Mouse (Mus musculus): ENCODE results near the gene Acly.
"Not testable (repeated sequence)": the region's sequence is repeated elsewhere in the genome, so short reads cannot be mapped to it uniquely, and the experiment has no call there.

The Acly gene

DNA sequence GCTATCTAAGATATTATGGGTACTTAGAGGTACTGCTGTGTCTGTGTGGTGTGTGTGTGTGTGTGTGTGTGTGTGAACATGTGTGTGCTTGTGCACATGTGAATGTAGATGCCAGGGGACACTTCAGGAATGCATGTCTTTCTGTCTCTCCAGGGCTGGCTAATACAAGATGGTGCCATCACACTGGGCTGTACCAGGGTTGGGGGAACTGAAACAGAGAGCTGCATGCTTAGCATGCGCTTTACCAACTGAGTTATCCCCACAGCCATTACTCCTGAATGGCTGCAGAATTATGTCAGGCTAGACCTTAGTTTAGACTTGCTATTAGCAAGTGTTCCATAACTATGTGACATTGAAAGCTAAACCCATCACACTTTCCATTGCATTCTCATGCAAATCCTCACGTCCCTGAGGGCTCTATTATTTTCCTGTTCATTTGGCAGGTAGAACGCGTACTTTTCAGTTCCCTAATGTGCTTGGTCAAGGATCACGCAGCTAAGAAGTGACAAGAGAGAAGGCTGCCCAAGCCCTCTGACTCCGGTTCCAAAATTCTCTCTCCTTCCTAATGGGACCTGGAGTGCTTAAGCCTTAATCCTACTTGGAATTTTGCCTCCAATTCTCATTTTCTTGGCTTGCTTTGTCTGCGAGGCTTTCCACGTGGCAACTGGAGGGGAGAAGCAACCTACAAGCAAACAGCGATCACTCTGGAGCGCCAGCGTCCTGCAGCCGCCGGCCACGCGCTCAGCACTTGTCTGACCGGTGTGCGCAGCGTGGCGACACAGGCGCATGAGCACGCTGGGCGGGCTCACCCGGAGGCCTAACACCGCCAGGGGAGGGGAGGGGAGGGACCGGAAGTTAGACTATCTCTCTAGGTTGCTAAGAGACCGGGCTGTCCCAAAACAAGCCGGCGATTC lies 17.3 kb upstream of the Acly start, which contains the start of gene Ttc25:
Gene Ttc25 (plus strand): TSS at position 776 of the 914 bp plus-strand sequence.
- peak; percentile 74 for DNase-seq (ENCODE audit: low spot score)

DNA sequence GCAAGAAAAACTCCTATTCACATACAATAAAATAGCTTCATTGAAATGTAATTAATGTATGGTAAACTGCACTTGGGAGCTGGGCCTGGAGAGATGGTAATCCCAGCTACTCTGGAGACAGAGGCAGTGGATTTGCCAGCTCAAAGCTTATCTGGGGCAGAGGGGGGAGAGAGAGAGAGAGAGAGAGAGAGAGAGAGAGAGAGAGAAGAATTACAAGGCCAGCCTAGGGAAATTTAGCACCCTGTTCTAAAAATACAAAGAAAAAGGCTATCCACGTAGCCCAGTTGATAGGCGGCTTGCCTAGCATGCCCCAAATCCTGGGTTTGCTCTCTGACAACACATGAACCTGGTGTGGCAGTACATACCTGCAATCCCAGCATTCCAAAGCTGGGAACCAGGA lies 13.8 kb upstream of the Acly start:
- DNase-seq (ENCODE audit: low spot score), result no peak

DNA sequence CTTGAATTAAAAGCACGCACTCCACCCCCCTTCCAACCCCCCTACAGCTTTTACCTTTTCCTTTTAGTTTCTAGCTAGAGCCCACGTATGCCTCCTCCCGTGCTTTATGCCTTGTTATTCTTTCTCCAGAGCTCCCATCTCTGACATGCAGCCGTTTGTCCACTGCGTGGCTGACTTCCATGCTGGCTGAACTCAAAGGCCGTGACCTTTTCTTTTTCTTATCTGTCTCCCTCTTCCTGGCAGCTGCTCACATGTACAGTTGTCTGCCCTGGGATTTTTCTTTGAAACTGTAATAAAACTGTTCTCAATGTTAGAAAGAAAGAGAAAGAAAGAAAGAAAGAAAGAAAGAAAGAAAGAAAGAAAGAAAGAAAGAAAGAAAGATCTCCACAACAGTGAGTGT lies 13.2 kb upstream of the Acly start:
- no peak for DNase-seq (ENCODE audit: low spot score)

DNA sequence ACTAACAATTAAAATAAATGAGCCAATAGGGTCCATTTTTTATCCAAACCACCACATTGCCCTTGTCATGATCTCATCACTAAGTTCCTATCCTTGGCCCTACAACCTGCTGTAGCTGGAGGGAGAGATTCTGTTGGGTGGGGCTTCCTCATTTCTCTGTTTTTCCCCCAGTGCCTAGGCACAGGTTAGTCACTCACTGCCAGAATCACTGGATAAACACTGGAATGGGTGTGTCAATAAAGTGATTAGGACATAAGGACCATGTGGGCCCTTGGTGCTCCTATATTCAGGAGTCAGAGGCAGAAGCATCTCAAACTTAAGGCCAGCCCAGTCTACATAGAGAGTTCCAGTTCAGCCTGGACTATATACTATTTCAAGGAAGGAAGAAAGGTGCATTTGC lies 8.7 kb upstream of the Acly start:
- no peak for DNase-seq (ENCODE audit: low spot score)

DNA sequence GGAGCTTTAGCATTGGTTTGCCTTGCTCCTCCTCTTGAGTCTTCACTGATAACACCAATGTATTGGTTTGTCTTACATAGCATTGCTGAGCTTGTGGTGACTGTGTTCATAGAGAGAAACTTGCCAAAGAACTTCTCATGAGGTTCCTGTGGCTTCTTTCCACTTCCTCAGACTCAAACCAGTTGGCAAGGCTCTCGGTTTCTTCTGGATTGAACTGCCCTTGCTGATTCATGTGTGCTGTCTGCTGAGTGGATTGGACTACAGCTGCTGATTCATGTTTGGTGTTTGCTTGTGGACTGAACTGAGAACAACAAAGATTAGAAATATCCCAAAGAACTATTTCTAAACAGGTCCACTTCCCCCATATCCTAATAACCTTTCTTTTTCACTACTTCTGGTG lies 8.2 kb upstream of the Acly start:
- no peak for DNase-seq (ENCODE audit: low spot score)

DNA sequence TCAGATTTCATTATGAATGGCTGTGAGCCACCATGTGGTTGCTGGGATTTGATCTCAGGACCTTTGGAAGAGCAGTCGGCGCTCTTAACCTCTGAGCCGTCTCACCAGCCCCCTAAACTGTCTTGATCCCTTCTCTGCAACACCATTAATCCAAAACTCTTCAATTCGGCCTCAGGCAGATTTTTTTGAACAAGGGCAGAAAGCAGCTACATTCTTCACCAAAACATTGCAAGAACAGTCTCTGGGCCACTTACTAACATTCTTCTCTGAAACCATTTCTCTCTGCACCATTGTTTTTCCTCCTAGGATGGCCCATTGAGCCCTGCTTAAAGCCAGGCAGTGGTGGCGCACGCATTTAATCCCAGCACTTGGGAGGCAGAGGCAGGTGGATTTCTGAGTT lies 7.0 kb upstream of the Acly start:
- DNase-seq (ENCODE audit: low spot score), result not testable (repeated sequence)

DNA sequence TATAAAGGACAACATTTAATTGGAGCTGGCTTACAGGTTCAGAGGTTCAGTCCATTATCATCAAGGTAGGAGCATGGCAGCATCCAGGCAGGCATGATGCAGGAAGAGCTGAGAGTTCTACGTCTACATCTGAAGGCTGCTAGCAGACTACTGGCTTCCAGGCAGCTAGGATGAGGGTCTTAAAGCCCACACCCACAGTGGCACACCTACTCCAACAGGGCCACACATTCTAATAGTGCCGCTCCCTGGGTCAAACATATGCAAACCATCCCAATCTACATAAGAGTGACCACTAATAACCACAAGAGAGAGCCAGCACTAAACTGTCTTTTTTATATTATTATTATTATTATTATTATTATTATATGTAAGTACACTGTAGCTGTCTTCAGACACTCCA lies 6.6 kb upstream of the Acly start:
- DNase-seq (ENCODE audit: low spot score), result not testable (repeated sequence)

DNA sequence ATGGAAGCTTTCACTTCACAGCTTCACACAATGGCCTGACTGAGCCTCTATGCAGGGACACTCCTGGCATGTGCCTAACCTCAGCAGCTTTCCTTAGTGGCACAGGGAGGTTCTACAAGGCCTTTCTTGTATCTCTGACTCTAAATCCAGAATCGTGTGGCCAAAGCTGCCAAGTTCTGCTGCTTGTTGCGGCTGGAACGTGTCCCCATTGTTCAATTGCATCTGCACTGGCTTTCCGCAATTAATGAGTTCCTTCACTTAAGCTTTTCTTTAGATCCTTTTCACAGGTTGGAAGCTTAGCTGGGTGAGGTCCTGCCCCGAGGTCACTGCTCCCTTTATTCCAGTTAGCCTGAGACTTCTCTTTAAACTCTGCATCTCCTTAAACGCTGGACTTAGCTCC lies 6.1 kb upstream of the Acly start:
- DNase-seq (ENCODE audit: low spot score), result no peak

DNA sequence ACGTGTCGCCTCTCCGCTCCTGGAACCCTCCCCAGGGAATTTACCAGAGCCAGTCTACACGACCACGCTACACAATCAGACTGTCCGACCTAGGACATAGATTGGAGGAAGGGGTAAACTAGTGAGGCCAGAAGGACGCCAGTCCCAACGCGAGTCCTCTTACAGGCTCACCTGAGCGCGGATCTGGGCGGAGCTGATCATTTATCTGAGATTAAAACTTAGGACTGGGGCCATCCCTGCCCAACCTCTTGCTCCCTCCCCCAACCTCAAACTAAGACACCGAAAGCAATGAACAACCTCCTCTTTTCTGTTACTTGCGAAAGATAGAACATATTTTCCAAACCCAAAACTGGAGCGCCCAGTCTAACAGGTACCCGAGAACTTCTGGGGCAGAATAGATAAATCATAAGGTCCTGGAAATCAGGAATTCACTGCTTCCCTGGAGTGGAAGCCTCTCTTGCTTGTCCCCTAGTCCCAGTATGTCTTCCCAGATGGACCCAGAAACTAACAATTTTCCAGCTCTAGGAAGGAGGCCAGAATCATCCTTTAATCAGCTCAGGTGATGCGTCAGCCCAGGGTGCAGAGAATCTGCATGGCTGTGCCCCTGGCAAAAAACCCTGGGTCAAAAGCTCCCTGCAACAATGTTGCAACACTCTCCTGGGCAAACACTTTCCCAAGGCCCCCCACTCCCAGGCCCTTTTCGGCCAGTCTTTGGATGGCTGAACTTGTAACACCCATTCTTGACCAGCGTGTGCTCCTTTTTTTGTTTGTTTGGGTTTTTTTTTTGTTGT lies 770 bp upstream of the Acly start:
- DNase-seq (ENCODE audit: low spot score), result peak; percentile 29

DNA sequence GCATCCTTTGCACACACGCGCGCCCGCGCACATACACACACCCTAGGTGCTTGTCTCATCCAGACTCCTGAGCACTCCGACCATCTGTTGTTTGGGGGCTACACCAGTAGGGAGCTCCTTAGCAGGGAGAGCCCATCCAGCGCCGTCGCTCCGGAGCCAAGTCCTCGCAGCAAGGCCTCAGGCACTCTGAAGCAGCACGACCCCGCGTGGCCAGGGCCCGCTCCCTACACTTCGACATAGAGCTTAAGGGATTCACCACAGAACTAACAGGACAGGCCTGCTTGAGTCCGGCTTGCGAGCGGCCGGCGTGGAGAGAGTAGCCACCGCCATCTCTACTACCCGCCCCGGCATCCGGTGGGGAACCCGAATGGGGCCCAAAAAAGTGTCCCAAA lies 738 bp downstream of the Acly start:
- peak; percentile 42 for DNase-seq (ENCODE audit: low spot score)

DNA sequence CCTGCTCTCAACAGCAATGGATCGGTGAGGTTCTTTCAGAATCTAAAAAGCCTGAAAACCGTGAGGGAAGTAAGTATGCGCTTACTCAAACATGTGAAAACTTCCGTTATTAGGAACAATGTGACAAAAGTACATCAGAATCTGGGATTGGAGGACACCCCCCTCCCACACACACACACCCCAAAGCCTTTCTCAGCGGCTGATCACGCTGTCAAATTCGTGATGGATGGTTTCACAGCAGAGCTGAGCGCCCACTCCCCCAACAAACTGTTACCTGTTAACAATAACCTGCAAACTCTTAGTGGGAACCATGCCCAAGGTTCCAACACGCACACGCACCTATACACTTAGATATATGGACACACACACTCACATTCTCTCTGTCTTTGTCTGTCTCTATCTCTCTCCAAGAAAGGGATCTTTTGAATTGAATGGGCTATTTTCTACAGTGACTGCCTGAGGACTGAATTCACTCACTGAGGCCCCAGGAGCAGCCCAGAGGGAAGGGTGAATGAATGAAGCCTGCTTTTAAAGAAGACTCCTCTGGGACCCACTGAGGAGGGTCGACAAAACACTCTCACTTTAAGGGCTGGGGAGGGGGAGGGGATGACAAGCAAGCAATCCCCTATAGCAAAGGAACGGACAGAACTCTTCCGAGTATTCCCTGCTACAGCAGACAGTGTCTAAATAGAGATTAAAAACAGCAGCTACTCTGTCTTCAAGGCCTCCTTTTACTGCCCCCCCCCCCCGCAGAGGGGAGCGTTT lies 1.6 kb downstream of the Acly start:
- DNase-seq (ENCODE audit: low spot score), result no peak

DNA sequence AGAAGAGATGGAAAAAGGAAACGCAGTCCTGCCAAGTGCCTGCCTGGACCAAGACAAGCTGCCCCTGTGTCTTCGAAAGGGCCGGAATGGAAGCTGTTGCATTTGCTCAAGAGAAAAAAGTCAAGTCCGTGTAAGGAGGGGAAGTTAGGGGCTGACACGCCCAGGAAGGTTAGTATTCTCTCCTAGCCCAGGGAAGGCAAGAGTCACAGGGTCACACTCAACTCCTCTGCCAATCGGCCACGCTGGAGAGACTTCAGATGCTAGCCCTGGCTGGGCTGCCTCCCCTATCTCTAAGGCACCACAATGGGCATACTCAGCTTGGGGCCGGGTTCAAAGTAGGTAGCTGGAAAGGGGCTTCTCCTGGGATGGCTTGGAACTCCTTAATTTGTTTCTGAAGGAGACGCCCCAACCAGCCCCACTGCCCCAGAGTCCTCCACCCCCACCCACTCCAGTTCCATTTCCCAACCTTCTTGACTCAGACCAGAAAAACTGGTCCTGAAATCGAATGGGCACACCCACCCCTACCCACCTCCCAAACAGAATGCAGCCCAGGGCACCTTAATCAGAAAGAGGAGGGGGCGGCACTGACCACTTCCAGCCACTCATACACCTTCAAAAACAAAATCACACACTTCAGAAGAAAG lies 2.7 kb downstream of the Acly start:
- DNase-seq (ENCODE audit: low spot score), result no peak

DNA sequence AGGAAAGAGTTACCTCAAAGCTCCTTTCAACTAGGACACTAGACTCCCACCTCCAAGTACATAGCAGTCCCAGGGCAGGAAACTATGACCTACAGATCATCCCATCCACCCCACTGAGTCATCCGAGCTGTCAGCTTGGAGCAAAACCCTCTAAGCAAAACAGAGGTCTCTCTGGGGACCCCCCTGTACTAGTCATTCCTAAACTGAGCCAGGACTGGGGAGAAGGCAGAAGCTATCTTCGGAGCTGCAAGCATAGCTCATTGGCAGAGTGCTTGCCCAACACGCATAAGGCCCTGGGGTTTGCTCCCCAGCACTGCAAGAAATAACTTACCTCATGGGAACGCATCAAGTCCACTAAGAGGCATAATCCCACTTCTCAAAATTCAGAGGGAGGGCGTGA lies 3.4 kb downstream of the Acly start:
- DNase-seq (ENCODE audit: low spot score), result no peak

DNA sequence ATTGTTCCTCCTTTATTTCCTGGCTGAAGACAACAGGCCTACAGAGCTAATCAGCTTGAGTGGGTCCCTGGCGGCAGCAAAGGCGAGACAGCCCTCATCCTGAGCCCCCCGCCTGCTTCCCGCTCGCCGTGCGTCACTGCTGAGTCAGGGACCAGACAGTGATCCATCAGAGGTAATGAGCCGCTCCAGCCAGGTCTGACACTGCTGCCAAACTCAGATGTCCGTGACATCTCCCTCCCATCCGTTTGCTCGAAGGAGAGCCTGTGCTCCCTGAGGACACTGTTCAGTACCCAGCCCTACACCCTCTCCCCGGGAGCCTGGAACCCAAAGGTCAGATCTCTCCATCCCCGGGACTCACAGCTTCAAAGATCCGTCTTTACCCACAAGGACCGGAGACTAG lies 7.0 kb downstream of the Acly start:
- DNase-seq (ENCODE audit: low spot score), result no peak

DNA sequence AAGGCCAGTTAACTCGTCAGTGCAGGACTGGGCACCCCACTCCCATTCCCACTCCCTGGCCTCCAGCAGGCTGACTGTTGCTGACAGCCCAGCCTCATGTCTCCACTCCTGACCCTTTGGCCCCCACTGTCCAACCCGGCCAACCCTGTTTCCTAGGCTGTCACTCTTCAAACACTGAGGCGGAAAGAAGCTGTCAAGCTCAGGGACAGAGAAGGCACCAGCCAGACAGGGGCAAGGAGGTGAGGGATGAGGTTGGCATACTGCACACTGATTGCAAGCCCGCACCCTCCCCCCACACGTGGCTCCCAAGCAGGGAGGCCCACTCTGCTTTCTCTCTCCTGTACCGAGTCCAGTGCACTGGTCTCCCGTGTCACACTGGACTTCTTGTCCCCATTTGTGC lies 8.6 kb downstream of the Acly start:
- DNase-seq (ENCODE audit: low spot score), result no peak

DNA sequence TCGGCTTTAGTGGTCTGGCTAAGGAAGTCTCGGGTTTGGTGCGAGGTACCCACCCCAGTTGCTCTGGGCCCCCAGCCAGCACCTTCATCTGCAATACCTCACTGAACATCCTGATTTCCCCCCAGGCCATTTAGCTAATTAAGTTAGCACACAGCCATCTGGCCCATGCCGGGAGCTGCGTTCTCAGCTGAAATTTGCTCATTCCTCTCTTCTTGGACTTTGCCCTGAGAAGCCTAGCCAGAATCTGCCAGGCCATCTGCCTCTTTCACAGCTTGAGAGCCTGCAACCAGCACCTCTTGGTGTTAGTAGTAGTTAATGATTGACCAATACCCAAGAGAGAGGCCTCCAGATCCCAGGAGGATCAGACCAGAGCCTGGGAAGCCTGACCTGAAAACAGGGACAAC lies 9.6 kb downstream of the Acly start:
- no peak for DNase-seq (ENCODE audit: low spot score)

DNA sequence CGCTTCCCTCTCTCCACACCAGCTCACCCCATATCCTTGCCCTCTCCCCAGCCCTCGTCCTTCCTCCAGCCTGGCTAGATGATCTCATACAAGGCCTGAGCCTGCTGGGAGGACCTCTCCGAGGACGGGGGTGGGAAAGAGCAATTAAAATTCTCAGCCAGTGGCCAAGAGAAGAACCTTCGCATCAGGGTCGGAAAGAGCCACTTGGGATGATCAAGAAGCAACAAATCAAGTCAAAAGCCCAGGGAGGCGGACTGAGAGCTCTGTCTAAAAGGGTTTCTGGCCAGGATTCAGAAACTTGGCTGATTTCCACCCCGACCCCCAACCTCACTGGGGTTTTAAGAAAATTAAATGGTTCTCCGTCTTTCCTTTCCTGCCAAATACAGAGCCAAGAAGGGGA lies 11.5 kb downstream of the Acly start:
- DNase-seq (ENCODE audit: low spot score), result no peak

DNA sequence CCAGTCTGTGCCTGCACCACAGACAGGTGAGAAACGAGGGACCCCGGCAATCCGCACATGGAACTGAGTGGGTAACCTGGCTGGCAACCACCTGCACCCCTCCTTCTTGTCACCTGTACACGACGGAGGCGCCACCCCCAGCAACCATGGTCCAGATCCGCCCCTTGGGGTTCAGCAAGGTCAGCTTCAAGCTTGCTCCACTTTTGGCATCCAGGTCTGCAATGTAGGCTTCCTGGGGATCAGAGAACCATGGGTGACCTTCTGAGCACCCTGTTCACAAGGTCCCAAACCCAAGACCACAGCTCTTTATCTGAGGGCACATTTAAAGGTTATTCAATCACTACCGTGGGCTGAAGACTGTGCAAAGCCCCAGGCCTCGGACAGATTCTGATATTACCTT lies 12.0 kb downstream of the Acly start:
- no peak for DNase-seq (ENCODE audit: low spot score)

DNA sequence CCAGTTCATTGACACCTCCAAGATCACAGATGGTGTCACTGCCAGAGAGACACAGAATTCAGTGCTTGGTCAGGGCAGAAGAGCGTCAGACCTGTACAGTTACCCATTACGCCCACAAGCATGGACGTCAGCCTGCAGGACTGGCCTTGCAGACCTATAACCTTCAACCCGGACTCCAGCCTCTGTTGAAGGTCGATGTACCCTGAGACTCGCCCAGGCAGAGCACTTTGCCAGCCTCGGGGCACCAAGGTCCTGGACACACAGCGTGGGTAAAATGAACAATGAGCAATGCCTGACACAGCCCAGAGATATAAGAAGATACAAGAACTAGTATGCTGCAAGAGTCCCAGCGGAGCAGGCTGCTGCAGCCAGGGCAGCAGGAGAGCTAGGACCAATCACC lies 12.7 kb downstream of the Acly start:
- DNase-seq (ENCODE audit: low spot score), result no peak

DNA sequence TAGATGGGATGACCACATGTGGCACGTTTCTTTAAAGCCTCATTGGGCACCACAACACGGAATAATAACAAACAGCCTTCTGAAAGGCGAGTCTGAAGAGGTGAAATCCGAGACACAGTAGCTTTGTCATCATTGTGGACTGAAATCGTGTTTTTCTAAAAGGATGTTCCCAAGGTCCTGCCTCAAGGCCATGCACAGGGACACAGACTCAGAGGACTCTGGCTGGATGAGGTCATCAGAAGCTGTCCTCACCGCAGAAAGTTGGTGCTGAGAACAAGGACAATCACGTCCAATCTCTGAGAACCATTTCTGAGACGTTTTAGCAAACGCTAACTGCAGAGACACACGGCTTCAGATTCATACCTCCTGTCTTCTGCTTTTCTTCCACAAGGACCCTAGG lies 14.1 kb downstream of the Acly start:
- no peak for DNase-seq (ENCODE audit: low spot score)

DNA sequence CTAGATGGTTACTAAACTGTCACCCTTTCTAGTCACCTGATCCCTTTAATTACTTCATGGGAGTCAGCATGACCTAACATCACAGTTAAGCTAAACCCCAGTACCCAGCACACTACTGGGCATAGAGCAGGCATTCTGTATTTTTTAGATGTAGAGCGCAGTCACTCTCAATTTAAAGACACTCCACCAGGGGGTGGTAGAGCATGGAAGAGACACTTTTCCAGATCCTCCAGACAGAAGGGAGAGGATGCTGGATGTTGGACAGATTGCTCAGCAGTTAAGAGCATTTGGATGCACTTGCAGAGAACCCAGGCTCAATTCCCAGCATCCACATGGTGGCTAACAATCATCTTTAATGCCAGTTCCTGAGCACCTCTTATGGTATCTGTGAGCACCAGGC lies 15.4 kb downstream of the Acly start:
- DNase-seq (ENCODE audit: low spot score), result no peak

DNA sequence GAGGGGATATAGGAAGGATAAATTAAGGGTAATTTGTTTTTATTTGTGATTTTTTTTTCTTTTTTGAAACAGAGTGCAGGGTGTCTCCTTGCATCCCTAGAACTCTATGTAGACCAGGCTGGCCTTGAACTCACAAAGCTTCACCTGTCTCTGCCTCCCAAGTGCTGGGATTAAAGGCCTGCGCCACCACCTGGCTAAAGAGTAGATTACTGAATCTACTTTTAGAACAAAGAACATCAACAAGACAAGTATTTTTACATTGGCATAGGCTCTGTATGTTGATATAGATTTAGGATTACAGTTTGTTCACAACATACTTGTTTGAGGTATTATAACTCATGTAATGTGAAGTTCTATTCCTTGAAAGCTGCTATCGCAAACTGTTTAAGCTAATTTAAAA lies 17.2 kb downstream of the Acly start:
- no peak for DNase-seq (ENCODE audit: low spot score)

Measured in left cerebral cortex, adult 11 months (tissue).